ENCODE assay signal across 21 mouse cellular contexts in genomic region chr2:68393611-68394549, GRCm38 (mm10).
DNase-seq lines count a peak whose midpoint lies in the region; ATAC-seq and TF ChIP-seq lines count a peak whose summit lies in the region.
"Had no signal": no experiment of that assay in that cellular context is flagged by ENCODE, and none has a peak within 500 bp of the region (broad histone marks: within the 10 kb centered on the region; RNA-seq: fewer than 3 reads in every experiment).

No protein-coding gene starts in this region.

- no peaks in the 10 kb centered on the region for H3K36me3 ChIP-seq in liver, postnatal 0 days (replicated peaks; ENCODE audit: insufficient read depth, low read length)
- no peaks in the 10 kb centered on the region for H3K36me3 ChIP-seq in intestine, embryonic 15.5 days
- no peaks in the 10 kb centered on the region for H3K36me3 ChIP-seq in liver, embryonic 12.5 days

- H3K9ac ChIP-seq in liver, postnatal 0 days (replicated peaks), result no peak overlapping the region
- no peak overlapping the region for H3K9ac ChIP-seq in intestine, embryonic 15.5 days
- H3K9ac ChIP-seq in liver, embryonic 12.5 days, result no peak overlapping the region
- H3K9ac ChIP-seq: forebrain, embryonic 13.5 days; forebrain, postnatal 0 days; hindbrain, embryonic 14.5 days had no signal

- TF ChIP-seq EP300 in liver, postnatal 0 days (IDR thresholded peaks at IDR 0.05; ENCODE audit: low read depth), result no peak

- no peak overlapping the region for H3K27ac ChIP-seq in liver, postnatal 0 days (ENCODE audit: low read depth)
- 0 out of 2 replicates have a peak overlapping the region, but pooled peaks have one; percentile 48 for H3K27ac ChIP-seq in intestine, embryonic 15.5 days
- H3K27ac ChIP-seq in liver, embryonic 12.5 days, result no peak overlapping the region
- H3K27ac ChIP-seq: embryonic facial prominence, embryonic 10.5 days; forebrain, embryonic 13.5 days; gastrocnemius, adult 2 months; heart, embryonic 10.5 days; hindbrain, embryonic 14.5 days had no signal

- 73% methylated on average over 13 of the region's 13 CpGs for WGBS in liver, postnatal 0 days (ENCODE audit: insufficient replicate concordance)
- WGBS in intestine, embryonic 15.5 days, result 65% methylated on average over 13 of the region's 13 CpGs
- WGBS in liver, embryonic 12.5 days (ENCODE audit: insufficient replicate concordance), result 53% methylated on average over 13 of the region's 13 CpGs

- peak; percentile 34 for DNase-seq in liver
- no peak for DNase-seq in liver, postnatal 0 days
- no peak for DNase-seq in left cerebral cortex, postnatal 25 days (ENCODE audit: low spot score in 2 of 2)
- DNase-seq in frontal cortex, postnatal 25 days (ENCODE audit: low spot score in 2 of 2), result no peak
- no peak for DNase-seq in spleen, postnatal 14 days (ENCODE audit: low spot score in 2 of 2)
- DNase-seq: adrenal gland, postnatal 14 days; cerebellum, adult 2 months; cerebellum, postnatal 10 days; forebrain, postnatal 0 days; gastrocnemius, adult 2 months; gastrocnemius, postnatal 25 days; heart, adult 18-20 months; heart, postnatal 10 days had no signal

- ATAC-seq in liver, postnatal 0 days, result no peak
- peak; percentile 87 for ATAC-seq in intestine, embryonic 15.5 days
- ATAC-seq in liver, embryonic 12.5 days, result peak; percentile 59; the same call in 1 of the 2 replicates
- ATAC-seq: activated CD4-positive, CD25-positive, alpha-beta regulatory T cell, adult 4 months; forebrain, embryonic 13.5 days; forebrain, postnatal 0 days; Patski had no signal

- intact Hi-C loops in left cerebral cortex, postnatal 25 days (cut with DNase I), result no loop called here

- H3K4me1 ChIP-seq in liver, postnatal 0 days (ENCODE audit: insufficient read depth), result no peaks in the 10 kb centered on the region
- H3K4me1 ChIP-seq in intestine, embryonic 15.5 days (replicated peaks), result no peaks in the 10 kb centered on the region
- H3K4me1 ChIP-seq in liver, embryonic 12.5 days, result peaks cover 17% of the 10 kb centered on the region
- H3K4me1 ChIP-seq: embryonic facial prominence, embryonic 10.5 days; forebrain, embryonic 13.5 days had no signal

- no peaks in the 10 kb centered on the region for H3K27me3 ChIP-seq in liver, postnatal 0 days (ENCODE audit: insufficient read depth, low read length)
- no peaks in the 10 kb centered on the region for H3K27me3 ChIP-seq in intestine, embryonic 15.5 days (replicated peaks)
- H3K27me3 ChIP-seq in liver, embryonic 12.5 days (replicated peaks), result no peaks in the 10 kb centered on the region
- H3K27me3 ChIP-seq: forebrain, embryonic 13.5 days; Patski had no signal

- H3K9me3 ChIP-seq in liver, postnatal 0 days (ENCODE audit: low read length), result no peaks in the 10 kb centered on the region
- H3K9me3 ChIP-seq in intestine, embryonic 15.5 days, result no peaks in the 10 kb centered on the region
- no peaks in the 10 kb centered on the region for H3K9me3 ChIP-seq in liver, embryonic 12.5 days (replicated peaks)
- H3K9me3 ChIP-seq: embryonic facial prominence, embryonic 10.5 days; forebrain, embryonic 13.5 days; heart, embryonic 10.5 days had no signal

- no peak overlapping the region for H3K4me2 ChIP-seq in liver, postnatal 0 days (ENCODE audit: low read depth, low read length)
- H3K4me2 ChIP-seq in intestine, embryonic 15.5 days (replicated peaks), result 0 out of 2 replicates have a peak overlapping the region, but pooled peaks have one; percentile 17
- H3K4me2 ChIP-seq in liver, embryonic 12.5 days, result no peak overlapping the region
- H3K4me2 ChIP-seq: forebrain, embryonic 13.5 days; hindbrain, embryonic 14.5 days had no signal

- no peak overlapping the region for H3K4me3 ChIP-seq in liver, postnatal 0 days (ENCODE audit: low read depth, low read length)
- no peak overlapping the region for H3K4me3 ChIP-seq in intestine, embryonic 15.5 days (replicated peaks)
- H3K4me3 ChIP-seq in liver, embryonic 12.5 days, result no peak overlapping the region
- H3K4me3 ChIP-seq: embryonic facial prominence, embryonic 10.5 days; forebrain, embryonic 13.5 days; gastrocnemius, adult 2 months; heart, embryonic 10.5 days had no signal

- no peak for TF ChIP-seq CTCF in liver, postnatal 0 days (IDR thresholded peaks at IDR 0.05; ENCODE audit: low read depth)
